Mouse (Mus musculus) heart, adult 2 months (tissue): ENCODE results near the gene Chchd3.

Experiments
- CTCF ChIP-seq: fragments of 200-600 bp; IDR thresholded peaks from 2 replicates; pipeline ENCODE4 v1.8.1; 2022; ENCODE audit warnings: antibody characterized with exemption, mild to moderate bottlenecking, moderate library complexity
- EP300 ChIP-seq: fragments of 200-500 bp; IDR thresholded peaks from 2 replicates; pipeline ENCODE4 v1.6.1; 2011; ENCODE audit warnings: low read depth, low read length, control low read depth; ENCODE audit not compliant: insufficient read depth
- POLR2A ChIP-seq: fragments of 200-500 bp; IDR thresholded peaks from 2 replicates; pipeline ENCODE4 v1.6.1; 2011; ENCODE audit warnings: mild to moderate bottlenecking, low read depth, low read length, control low read depth; ENCODE audit not compliant: insufficient read depth

GRCm38 (mm10) chr6:32790487-32790886, 269.6 kb downstream of the Chchd3 start:
- no peak for TF ChIP-seq CTCF
- no peak for TF ChIP-seq POLR2A
- TF ChIP-seq EP300, result no peak
